Comparison of ENCODE assay signal across 27 mouse cellular contexts in genomic region chr14:57609816-57610329, GRCm38 (mm10). TPM values are rescaled to one million over a fixed set of nuclear protein-coding genes. Genes with fewer than 3 reads are reported as not detected.
DNase-seq lines count a peak whose midpoint lies in the region; ATAC-seq and TF ChIP-seq lines count a peak whose summit lies in the region.
"Had no signal": no experiment of that assay in that cellular context is flagged by ENCODE, and none has a peak within 500 bp of the region (broad histone marks: within the 10 kb centered on the region; RNA-seq: fewer than 3 reads in every experiment).

No protein-coding gene starts in this region.

- peaks cover 37% of the 10 kb centered on the region for H3K4me1 ChIP-seq in forebrain, embryonic 13.5 days
- 0 out of 2 replicates have a peak, but pooled peaks cover 4% of the 10 kb centered on the region for H3K4me1 ChIP-seq in forebrain, embryonic 11.5 days (replicated peaks; ENCODE audit: control insufficient read depth, insufficient read depth, low read length)
- 0 out of 2 replicates have a peak, but pooled peaks cover 5% of the 10 kb centered on the region for H3K4me1 ChIP-seq in forebrain, postnatal 0 days (ENCODE audit: insufficient read depth)

- ATAC-seq in forebrain, embryonic 13.5 days, result no peak; the same call in 1 of the 2 replicates
- ATAC-seq in forebrain, embryonic 11.5 days (replicated peaks; ENCODE audit: low FRiP score), result no peak
- ATAC-seq in forebrain, postnatal 0 days, result peak; percentile 38
- ATAC-seq: intestine, embryonic 16.5 days; midbrain, embryonic 13.5 days; Patski had no signal

- intact Hi-C loops in gastrocnemius, adult 2 months (cut with DNase I), result loop anchor here (5.0 kb wide), 1 partner anchor 38 kb away; the partner anchor contains the start of gene Eef1akmt1
- intact Hi-C loops in gastrocnemius, postnatal 14 days (cut with DNase I; ENCODE audit: low total_unique reads), result no loop called here

- H3K27ac ChIP-seq in forebrain, embryonic 13.5 days, result peak overlapping the region; percentile 54
- no peak overlapping the region for H3K27ac ChIP-seq in forebrain, embryonic 11.5 days (ENCODE audit: low read depth, low read length)
- H3K27ac ChIP-seq in gastrocnemius, adult 2 months, result peak overlapping the region; percentile 70
- no peak overlapping the region for H3K27ac ChIP-seq in forebrain, postnatal 0 days (ENCODE audit: low read depth, low read length)
- H3K27ac ChIP-seq: heart, adult 2 months; hindbrain, embryonic 13.5 days; kidney, postnatal 0 days; left cerebral cortex, adult 2 months; limb, embryonic 12.5 days; liver, embryonic 15.5 days; midbrain, embryonic 13.5 days had no signal

- H3K4me3 ChIP-seq in forebrain, embryonic 13.5 days, result no peak overlapping the region
- H3K4me3 ChIP-seq in forebrain, embryonic 11.5 days (ENCODE audit: low read depth, low read length), result no peak overlapping the region
- peak overlapping the region; percentile 4 for H3K4me3 ChIP-seq in gastrocnemius, adult 2 months
- no peak overlapping the region for H3K4me3 ChIP-seq in forebrain, postnatal 0 days (ENCODE audit: low read depth, low read length)
- H3K4me3 ChIP-seq: heart, adult 2 months; heart, embryonic 12.5 days; hindbrain, embryonic 13.5 days; left cerebral cortex, adult 2 months; limb, embryonic 12.5 days; liver, embryonic 15.5 days; megakaryocyte, embryonic 14.5 days; midbrain, embryonic 13.5 days had no signal

- WGBS in forebrain, embryonic 13.5 days, result 64% methylated on average over 4 of the region's 4 CpGs
- WGBS in forebrain, embryonic 11.5 days, result 85% methylated on average over 4 of the region's 4 CpGs
- 45% methylated on average over 4 of the region's 4 CpGs for WGBS in forebrain, postnatal 0 days

- H3K9ac ChIP-seq in forebrain, embryonic 13.5 days, result no peak overlapping the region
- H3K9ac ChIP-seq in forebrain, embryonic 11.5 days (ENCODE audit: low read length), result no peak overlapping the region
- no peak overlapping the region for H3K9ac ChIP-seq in forebrain, postnatal 0 days
- H3K9ac ChIP-seq: heart, embryonic 12.5 days; hindbrain, embryonic 13.5 days; limb, embryonic 12.5 days; liver, embryonic 15.5 days; midbrain, embryonic 13.5 days had no signal

- H3K27me3 ChIP-seq in forebrain, embryonic 13.5 days, result no peaks in the 10 kb centered on the region
- no peaks in the 10 kb centered on the region for H3K27me3 ChIP-seq in forebrain, embryonic 11.5 days (ENCODE audit: control insufficient read depth, insufficient read depth, low read length)
- H3K27me3 ChIP-seq in forebrain, postnatal 0 days (ENCODE audit: insufficient read depth, low read length), result no peaks in the 10 kb centered on the region
- H3K27me3 ChIP-seq: heart, embryonic 12.5 days; hindbrain, embryonic 13.5 days; limb, embryonic 12.5 days; liver, embryonic 15.5 days; megakaryocyte, embryonic 14.5 days; midbrain, embryonic 13.5 days; Patski had no signal

- no peak for DNase-seq in forebrain, embryonic 11.5 days (ENCODE audit: low spot score)
- DNase-seq in gastrocnemius, adult 2 months, result no peak
- no peak for DNase-seq in gastrocnemius, postnatal 14 days
- DNase-seq in brain, adult 2 months (ENCODE audit: low read depth, low spot score), result peak; percentile 31
- peak; percentile 35 for DNase-seq in forebrain, postnatal 0 days
- no peak for DNase-seq in layer of hippocampus, postnatal 14 days (ENCODE audit: low spot score in 2 of 2)
- DNase-seq: adrenal gland, postnatal 10 days; cerebellum, adult 11-12 months; cerebellum, adult 9-11 months; embryo, embryonic 11 days; heart, adult 2 months; heart, postnatal 4 days; kidney, adult 8-10 months; lung, postnatal 10 days; right cerebral cortex, postnatal 14 days; thymus, postnatal 4 days had no signal

- no peaks in the 10 kb centered on the region for H3K36me3 ChIP-seq in forebrain, embryonic 13.5 days (ENCODE audit: poor library complexity, severe bottlenecking)
- H3K36me3 ChIP-seq in forebrain, embryonic 11.5 days (ENCODE audit: control insufficient read depth, insufficient read depth, low read length), result no peaks in the 10 kb centered on the region; the same call in 1 of the 2 replicates
- H3K36me3 ChIP-seq in forebrain, postnatal 0 days (ENCODE audit: insufficient read depth), result no peaks in the 10 kb centered on the region
- H3K36me3 ChIP-seq: heart, embryonic 12.5 days; hindbrain, embryonic 13.5 days had no signal

- H3K9me3 ChIP-seq in forebrain, embryonic 13.5 days (replicated peaks), result no peaks in the 10 kb centered on the region
- H3K9me3 ChIP-seq in forebrain, embryonic 11.5 days (ENCODE audit: control insufficient read depth, low read length), result no peaks in the 10 kb centered on the region
- no peaks in the 10 kb centered on the region for H3K9me3 ChIP-seq in forebrain, postnatal 0 days (ENCODE audit: low read length)
- H3K9me3 ChIP-seq: heart, embryonic 12.5 days; hindbrain, embryonic 13.5 days; limb, embryonic 12.5 days; liver, embryonic 15.5 days; megakaryocyte, embryonic 14.5 days; midbrain, embryonic 13.5 days had no signal

- no peak overlapping the region for H3K4me2 ChIP-seq in forebrain, embryonic 13.5 days
- no peak overlapping the region for H3K4me2 ChIP-seq in forebrain, embryonic 11.5 days (ENCODE audit: low read depth, low read length, severe bottlenecking)
- no peak overlapping the region for H3K4me2 ChIP-seq in forebrain, postnatal 0 days (ENCODE audit: low read depth)
- H3K4me2 ChIP-seq: heart, embryonic 12.5 days; hindbrain, embryonic 13.5 days; limb, embryonic 12.5 days; liver, embryonic 15.5 days; midbrain, embryonic 13.5 days had no signal

- no peak for TF ChIP-seq CTCF in gastrocnemius, adult 2 months (IDR thresholded peaks at IDR 0.05)
- no peak for TF ChIP-seq CTCF in forebrain, postnatal 0 days (IDR thresholded peaks at IDR 0.05; ENCODE audit: low read depth)

RNA-seq across cellular contexts. Expression of gene Eef1akmt1, which starts 38.5 kb away (rescaled TPM):
- 98.6 and 104 TPM in 2 replicates for polyA plus RNA-seq in forebrain, embryonic 13.5 days (2015; fragmentation: Nextera tagmentation; extraction: Ambion mirVana)
- 79.4 and 86.5 TPM in 2 replicates for polyA plus RNA-seq in forebrain, embryonic 11.5 days (2014; fragmentation: Nextera tagmentation; extraction: Ambion mirVana)
- total RNA-seq in gastrocnemius, adult 2 months (2021), result 10 to 100 TPM; 36.1 to 37.1 TPM
- total RNA-seq in gastrocnemius, postnatal 14 days (2021), result 10 to 100 TPM; 21.9 to 31.0 TPM
- 45.7 and 58.4 TPM in 2 replicates for total RNA-seq in forebrain, postnatal 0 days (2014; rRNA removed)
- 82.9 and 84.9 TPM in 2 replicates for polyA plus RNA-seq in forebrain, postnatal 0 days (2015; fragmentation: Nextera tagmentation; extraction: Ambion mirVana)
- total RNA-seq in layer of hippocampus, postnatal 14 days (2021), result 10 to 100 TPM; 32.7 to 34.0 TPM

RNA-seq across cellular contexts. Expression of gene Xpo4, which starts 55.4 kb away (rescaled TPM):
- 19.3 and 21.8 TPM in 2 replicates for polyA plus RNA-seq in forebrain, embryonic 13.5 days (2015; fragmentation: Nextera tagmentation; extraction: Ambion mirVana)
- 35.6 and 39.1 TPM in 2 replicates for polyA plus RNA-seq in forebrain, embryonic 11.5 days (2014; fragmentation: Nextera tagmentation; extraction: Ambion mirVana)
- 10 to 100 TPM in 1 of 2 experiments, 1 to 10 TPM in 1; 8.4 to 17.8 TPM for total RNA-seq in gastrocnemius, adult 2 months (2021)
- total RNA-seq in gastrocnemius, postnatal 14 days (2021), result 10 to 100 TPM in 1 of 2 experiments, 1 to 10 TPM in 1; 8.6 to 12.1 TPM
- total RNA-seq in forebrain, postnatal 0 days (2014; rRNA removed), result 18.9 and 21.2 TPM in 2 replicates
- polyA plus RNA-seq in forebrain, postnatal 0 days (2015; fragmentation: Nextera tagmentation; extraction: Ambion mirVana), result 6.0 and 8.5 TPM in 2 replicates
- total RNA-seq in layer of hippocampus, postnatal 14 days (2021), result 10 to 100 TPM; 13.0 to 14.1 TPM

Comparison
In these comparisons a context has a peak if more than half of its experiments do, and no peak if none do; other contexts are left out.
1. H3K27ac ChIP-seq: peak in forebrain, embryonic 13.5 days (single experiment) and gastrocnemius, adult 2 months (single experiment); none in forebrain, embryonic 11.5 days (single experiment) and forebrain, postnatal 0 days (single experiment).
2. DNase-seq: peak in brain, adult 2 months (single experiment) and forebrain, postnatal 0 days (single experiment); none in forebrain, embryonic 11.5 days (single experiment), gastrocnemius, adult 2 months (single experiment), gastrocnemius, postnatal 14 days (single experiment) and layer of hippocampus, postnatal 14 days (0 of 2).